Mouse (Mus musculus) cerebellum, adult 2 months (tissue): ENCODE measurements at regions not wholly inside any gene's neighbourhood (a gene's known extent, or its start where the extent isn't known, plus 50 kb on each side); places are given as distances from the start of the nearest gene placed in this dataset.

ENCODE experiments used
- CTCF ChIP-seq: fragments of 200-500 bp; IDR thresholded peaks from 2 replicates; pipeline ENCODE4 v1.5.1; 2011; ENCODE audit warnings: low read depth, mild to moderate bottlenecking, control low read depth, low read length, moderate library complexity, borderline replicate concordance; ENCODE audit not compliant: insufficient read depth
- POLR2A ChIP-seq: fragments of 200-500 bp; IDR thresholded peaks from 2 replicates; pipeline ENCODE4 v1.6.1; 2011; ENCODE audit warnings: low read length, control low read depth, borderline replicate concordance; ENCODE audit not compliant: insufficient read depth

- no peak for TF ChIP-seq CTCF
- TF ChIP-seq POLR2A = no peak
Measured at GRCm38 (mm10) chr17:87569981-87570380, 65.8 kb upstream of the Epcam start.
